Mouse (Mus musculus) monocyte, adult 2 months (primary cell): Measurements from ENCODE around the gene Npm1.
A peak's percentile ranks its signal among the peaks of the same experiment; 100 is the strongest.

Source experiments
- DNase-seq, 2 experiments: peaks; one replicate each; pipeline ENCODE4 v3.0.0; 2022; ENCODE audit warnings: low spot score in 2 of 2, low read depth in 1 of 2

Npm1 gene

GRCm38 (mm10) chr11:33162998-33163506, at the start of gene Npm1:
Npm1 (minus strand) TSS chr11:33163206.
- peak; percentile 94 to 97 for DNase-seq

- DNase-seq, result no peak
Observed at GRCm38 (mm10) chr11:33207411-33207810, 44.4 kb upstream of the Npm1 start.

- DNase-seq, result no peak
Observed at GRCm38 (mm10) chr11:33204966-33205365, 42.0 kb upstream of the Npm1 start.

GRCm38 (mm10) chr11:33204329-33204705, 41.3 kb upstream of the Npm1 start:
- DNase-seq, result no peak

GRCm38 (mm10) chr11:33203383-33204328, 40.6 kb upstream of the Npm1 start, which contains the start of gene Tlx3:
Tlx3 (minus strand) TSS chr11:33203589.
- DNase-seq, result no peak

GRCm38 (mm10) chr11:33202972-33203371, 40.0 kb upstream of the Npm1 start:
- no peak for DNase-seq

GRCm38 (mm10) chr11:33202296-33202695, 39.3 kb upstream of the Npm1 start:
- DNase-seq, result no peak

GRCm38 (mm10) chr11:33201626-33202010, 38.6 kb upstream of the Npm1 start:
- no peak for DNase-seq

- no peak for DNase-seq
Observed at GRCm38 (mm10) chr11:33200764-33201625, 38.0 kb upstream of the Npm1 start.

GRCm38 (mm10) chr11:33199906-33200763, 37.1 kb upstream of the Npm1 start:
- no peak for DNase-seq

- no peak for DNase-seq
Observed at GRCm38 (mm10) chr11:33199117-33199514, 36.1 kb upstream of the Npm1 start.

GRCm38 (mm10) chr11:33198351-33199116, 35.5 kb upstream of the Npm1 start:
- DNase-seq, result no peak

GRCm38 (mm10) chr11:33197673-33198072, 34.7 kb upstream of the Npm1 start:
- DNase-seq, result no peak

- DNase-seq, result no peak
Observed at GRCm38 (mm10) chr11:33197133-33197514, 34.1 kb upstream of the Npm1 start.

- DNase-seq, result no peak
Observed at GRCm38 (mm10) chr11:33196447-33197132, 33.6 kb upstream of the Npm1 start.

GRCm38 (mm10) chr11:33195531-33196446, 32.8 kb upstream of the Npm1 start:
- DNase-seq, result no peak

GRCm38 (mm10) chr11:33195061-33195460, 32.1 kb upstream of the Npm1 start:
- no peak for DNase-seq

GRCm38 (mm10) chr11:33193695-33194094, 30.7 kb upstream of the Npm1 start:
- no peak for DNase-seq
